Mouse (Mus musculus) liver, postnatal 0 days (tissue): Measurements from ENCODE around the gene Zmynd12. TPM values are rescaled to one million over a fixed set of nuclear protein-coding genes. Genes with fewer than 3 reads are reported as not detected.

Source experiments
- ATAC-seq: fragments of 200-750 bp; cut with Nextera tagmentation; 2 replicates; pipeline ENCODE4 v1.8.0; 2017; ENCODE audit warnings: mild to moderate bottlenecking, moderate library complexity
- DNase-seq: peaks from one replicate; pipeline ENCODE4 v3.0.0-alpha.2; 2016
- H3K27ac ChIP-seq: fragments of 300-500 bp; sonication (generic); 2 replicates; pipeline ENCODE4 v1.5.1; 2014; ENCODE audit warnings: antibody characterized with exemption, moderate library complexity, mild to moderate bottlenecking, low read depth
- H3K27me3 ChIP-seq: fragments of 300-500 bp; sonication (generic); 2 replicates; pipeline ENCODE4 v1.6.1; 2014; ENCODE audit warnings: low read length, control low read depth, mixed read lengths; ENCODE audit not compliant: insufficient read depth
- H3K36me3 ChIP-seq: fragments of 300-500 bp; sonication (generic); replicated peaks from 2 replicates; pipeline ENCODE4 v1.6.1; 2014; ENCODE audit warnings: mild to moderate bottlenecking, control low read depth, low read length, moderate library complexity, mixed read lengths; ENCODE audit not compliant: insufficient read depth
- H3K4me1 ChIP-seq: fragments of 300-500 bp; sonication (generic); 2 replicates; pipeline ENCODE4 v1.6.1; 2014; ENCODE audit warnings: antibody characterized with exemption, mild to moderate bottlenecking, control low read depth; ENCODE audit not compliant: insufficient read depth
- H3K4me2 ChIP-seq: fragments of 300-500 bp; sonication (generic); 2 replicates; pipeline ENCODE4 v1.6.1; 2014; ENCODE audit warnings: low read depth, mild to moderate bottlenecking, low read length, moderate library complexity, mixed read lengths
- H3K4me3 ChIP-seq: fragments of 300-500 bp; sonication (generic); 2 replicates; pipeline ENCODE4 v1.5.1; 2014; ENCODE audit warnings: low read depth, low read length
- H3K9ac ChIP-seq: fragments of 300-500 bp; sonication (generic); replicated peaks from 2 replicates; pipeline ENCODE4 v1.6.1; 2014; ENCODE audit warnings: mild to moderate bottlenecking, moderate library complexity
- H3K9me3 ChIP-seq: fragments of 300-500 bp; sonication (generic); 2 replicates; pipeline ENCODE4 v1.6.1; 2016; ENCODE audit warnings: mild to moderate bottlenecking, control low read depth, low read length, mixed read lengths
- CTCF ChIP-seq: sonication (generic); IDR thresholded peaks from 2 replicates; pipeline ENCODE4 v1.5.1; 2016; ENCODE audit warnings: antibody characterized with exemption, low read depth
- EP300 ChIP-seq: IDR thresholded peaks from 2 replicates; pipeline ENCODE4 v1.6.1; 2016; ENCODE audit warnings: antibody characterized with exemption, low read depth, mild to moderate bottlenecking
- WGBS: fragments of 180-500 bp; shearing (Covaris S2); extraction: QIAGEN DNeasy Blood & Tissue Kit; methylation state at CpG from one replicate; pipeline ENCODE4 v1.1.7; 2014; ENCODE audit not compliant: insufficient replicate concordance; 5-methylcytosine and 5-hydroxymethylcytosine counted together
- polyA plus RNA-seq: library from polyadenylated mRNA; unstranded; fragments of >200 nt; fragmentation: Nextera tagmentation; extraction: Ambion mirVana; gene quantifications from 2 replicates; pipeline ENCODE4 v1.2.1, GENCODE M21; 2015

The Zmynd12 gene
- polyA plus RNA-seq: 1.3 TPM in 2 replicates

DNA sequence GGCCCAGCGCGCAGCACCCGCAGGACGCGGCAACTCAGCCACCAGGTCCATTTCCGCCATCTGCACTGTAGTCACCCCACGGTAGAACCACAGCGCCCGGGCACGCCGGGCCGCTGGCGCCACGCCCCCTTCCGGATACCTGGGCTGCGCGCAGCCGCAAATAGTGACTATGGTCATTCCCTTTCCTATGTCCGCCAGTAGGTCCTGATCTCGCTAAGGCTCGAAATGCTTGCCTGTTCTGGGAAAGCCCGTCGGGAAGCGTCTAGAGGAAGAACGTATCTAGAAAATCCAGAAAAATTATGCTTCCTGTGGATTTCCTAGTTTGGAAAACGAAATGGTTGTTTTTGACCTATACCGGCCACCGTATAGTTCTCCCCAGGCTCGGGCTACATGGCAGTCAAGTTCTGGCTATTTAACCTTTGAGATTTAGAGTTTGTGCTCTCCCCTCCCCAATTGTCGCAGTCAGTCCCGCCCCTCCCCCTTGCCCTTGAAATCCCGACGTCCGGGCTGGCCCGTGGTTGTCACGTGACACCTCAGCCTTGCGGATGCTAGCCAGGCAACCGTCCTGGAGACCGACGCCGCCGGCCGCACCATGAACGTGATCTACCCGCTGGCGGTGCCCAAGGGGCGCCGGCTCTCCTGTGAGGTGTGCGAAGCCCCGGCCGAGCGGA is at the start of gene Zmynd12, which contains the start of gene Ppcs:
Gene Zmynd12 (plus strand): TSS at position 521 of the 671 bp plus-strand sequence.
Gene Ppcs (minus strand): TSS at position 127 of the 671 bp plus-strand sequence.
- Histone ChIP-seq H3K4me2 (peak within 1 kb of the TSS; percentile 94), H3K27ac (peak within 1 kb of the TSS; percentile 92), H3K4me1 (peaks cover 46% of the 10 kb centered on the region), H3K4me3 (peak within 1 kb of the TSS; percentile 69), H3K9ac (peak within 1 kb of the TSS; percentile 84), H3K9me3 (no peaks in the 10 kb centered on the region), H3K36me3 (no peaks in the 10 kb centered on the region; the same call in 1 of the 2 replicates), H3K27me3 (no peaks in the 10 kb centered on the region)
- DNase-seq (peak; percentile 92), ATAC-seq (peak; percentile 92)
- 0 out of 2 replicates have a peak, but pooled peaks have one; percentile 42 for TF ChIP-seq EP300
- TF ChIP-seq CTCF: peak; percentile 47
- under 1% methylated on average over 52 of the region's 52 CpGs for WGBS

DNA sequence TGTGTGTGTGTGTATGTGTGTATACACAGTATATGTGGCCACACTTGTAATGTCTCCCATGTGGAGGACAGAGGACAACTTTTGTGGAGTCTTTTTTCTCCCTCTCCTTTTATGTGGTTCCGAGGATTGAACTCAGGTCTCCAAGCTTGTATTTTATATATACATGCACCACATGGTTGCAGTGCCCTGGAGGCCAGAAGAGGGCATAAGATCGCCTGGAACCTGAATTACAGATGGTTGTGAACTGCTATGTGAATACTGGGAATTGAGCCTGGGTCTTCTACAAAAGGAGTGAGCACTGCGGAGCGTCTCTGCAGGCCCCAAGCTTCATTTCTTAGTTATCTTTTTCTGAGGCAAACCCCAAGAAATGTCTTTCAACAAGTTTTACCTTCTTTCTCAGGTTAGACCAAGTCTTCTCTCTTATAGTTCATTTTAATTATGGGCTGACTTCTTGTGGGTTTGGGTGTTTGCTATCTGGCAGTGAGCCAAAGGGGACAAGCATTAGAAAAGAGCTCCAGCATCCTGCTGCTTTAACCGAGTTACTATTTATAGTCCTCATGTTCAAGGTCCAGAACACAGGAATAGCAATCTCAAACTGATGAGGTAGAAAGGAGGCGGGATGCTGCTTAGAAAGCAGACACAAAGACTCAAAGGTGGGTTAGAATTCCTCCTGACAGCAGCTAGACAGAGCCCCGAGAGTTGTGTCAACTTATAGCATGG is 41.0 kb upstream of the Zmynd12 start:
- Histone ChIP-seq H3K9ac (no peak overlapping the region), H3K9me3 (no peaks in the 10 kb centered on the region), H3K36me3 (no peaks in the 10 kb centered on the region), H3K4me3 (no peak overlapping the region), H3K27me3 (no peaks in the 10 kb centered on the region), H3K4me2 (no peak overlapping the region), H3K27ac (no peak overlapping the region), H3K4me1 (no peaks in the 10 kb centered on the region)
- TF ChIP-seq CTCF (no peak), EP300 (no peak)
- DNase-seq (no peak), ATAC-seq (no peak)
- 69% methylated on average over 7 of the region's 7 CpGs for WGBS

DNA sequence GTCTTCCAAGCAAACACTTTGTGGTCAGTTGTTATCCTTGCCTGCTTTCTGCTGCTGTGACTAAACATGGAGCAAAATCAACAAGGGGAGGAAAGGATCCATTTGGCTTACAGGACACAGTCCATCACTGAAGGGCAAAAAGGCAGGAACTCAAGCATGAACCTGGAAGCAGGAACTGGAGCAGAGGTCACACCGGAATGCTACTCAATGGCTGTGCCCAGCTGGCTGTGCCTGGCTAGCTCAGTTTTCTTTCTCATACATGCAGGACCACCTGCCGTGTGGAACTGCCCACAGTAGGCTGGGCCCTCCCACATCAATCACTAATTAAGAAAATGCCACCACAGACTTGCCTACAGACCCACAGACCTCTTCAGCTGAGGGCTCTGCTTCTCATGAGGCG is 33.4 kb upstream of the Zmynd12 start:
- no peak for TF ChIP-seq CTCF
- no peak for TF ChIP-seq EP300
- DNase-seq: peak; percentile 18

DNA sequence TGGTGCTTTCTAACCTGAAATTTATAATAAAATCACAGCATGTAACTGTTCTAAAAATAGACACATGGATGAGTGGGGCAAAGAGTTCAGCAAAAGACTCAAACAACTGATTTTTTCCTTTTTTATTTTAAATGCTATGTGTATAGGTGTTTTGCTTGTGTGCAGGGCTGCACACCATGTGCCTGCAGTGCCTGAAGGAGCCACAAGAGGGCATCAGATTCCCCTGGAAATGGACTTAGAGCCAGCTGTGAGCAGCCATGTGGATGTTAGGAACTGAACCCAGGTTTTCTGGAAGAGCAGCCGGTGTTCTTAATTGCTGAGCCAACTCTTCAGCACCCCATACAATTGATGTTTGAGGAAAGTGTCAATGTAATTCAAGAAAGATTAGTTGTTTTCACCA is 32.2 kb upstream of the Zmynd12 start:
- 82% methylated on average over 1 of the region's 1 CpGs for WGBS

More for the DNA sequence above, 33.4 kb upstream of the Zmynd12 start:
- Histone ChIP-seq H3K4me2 (no peak overlapping the region), H3K9ac (no peak overlapping the region), H3K9me3 (no peaks in the 10 kb centered on the region), H3K27me3 (no peaks in the 10 kb centered on the region), H3K36me3 (no peaks in the 10 kb centered on the region), H3K27ac (no peak overlapping the region), H3K4me1 (no peaks in the 10 kb centered on the region), H3K4me3 (no peak overlapping the region)
- 68% methylated on average over 3 of the region's 3 CpGs for WGBS
- ATAC-seq: peak; percentile 68; the same call in 1 of the 2 replicates

DNA sequence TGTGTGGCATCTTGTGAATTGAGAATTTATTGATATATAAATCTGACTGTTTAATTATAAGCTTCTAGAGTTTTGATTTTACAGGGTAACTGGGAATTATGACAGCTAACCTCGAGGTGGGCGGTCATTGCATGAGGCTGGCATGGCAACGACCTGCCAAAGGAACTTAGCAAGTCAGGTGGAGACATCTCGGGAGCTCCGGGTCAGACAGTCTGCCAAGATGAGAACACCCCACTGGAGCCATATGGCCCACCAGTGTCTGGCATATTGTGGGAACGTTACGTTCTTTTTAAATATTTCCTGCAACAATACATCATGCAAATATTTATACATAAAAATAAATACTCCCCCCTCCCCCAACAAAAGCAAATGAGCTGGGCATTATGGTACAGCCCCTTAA is 23.9 kb upstream of the Zmynd12 start:
- TF ChIP-seq EP300 (no peak), CTCF (no peak)
- peaks cover 2% of the 10 kb centered on the region; the same call in 1 of the 2 replicates for H3K9me3 ChIP-seq
- no peak for DNase-seq
- H3K9ac ChIP-seq: no peak overlapping the region
- no peaks in the 10 kb centered on the region for H3K4me1 ChIP-seq
- H3K27me3 ChIP-seq: no peaks in the 10 kb centered on the region
- no peak overlapping the region for H3K4me2 ChIP-seq
- H3K4me3 ChIP-seq: no peak overlapping the region
- H3K27ac ChIP-seq: no peak overlapping the region
- 81% methylated on average over 7 of the region's 7 CpGs for WGBS
- no peak for ATAC-seq
- H3K36me3 ChIP-seq: no peaks in the 10 kb centered on the region

More for the DNA sequence above, 32.2 kb upstream of the Zmynd12 start:
- Histone ChIP-seq H3K36me3 (no peaks in the 10 kb centered on the region), H3K4me2 (no peak overlapping the region), H3K4me3 (no peak overlapping the region), H3K4me1 (no peaks in the 10 kb centered on the region), H3K27me3 (no peaks in the 10 kb centered on the region), H3K27ac (no peak overlapping the region), H3K9ac (no peak overlapping the region), H3K9me3 (no peaks in the 10 kb centered on the region)
- peak; percentile 78 for TF ChIP-seq CTCF
- no peak for TF ChIP-seq EP300
- DNase-seq (peak; percentile 59), ATAC-seq (no peak)

DNA sequence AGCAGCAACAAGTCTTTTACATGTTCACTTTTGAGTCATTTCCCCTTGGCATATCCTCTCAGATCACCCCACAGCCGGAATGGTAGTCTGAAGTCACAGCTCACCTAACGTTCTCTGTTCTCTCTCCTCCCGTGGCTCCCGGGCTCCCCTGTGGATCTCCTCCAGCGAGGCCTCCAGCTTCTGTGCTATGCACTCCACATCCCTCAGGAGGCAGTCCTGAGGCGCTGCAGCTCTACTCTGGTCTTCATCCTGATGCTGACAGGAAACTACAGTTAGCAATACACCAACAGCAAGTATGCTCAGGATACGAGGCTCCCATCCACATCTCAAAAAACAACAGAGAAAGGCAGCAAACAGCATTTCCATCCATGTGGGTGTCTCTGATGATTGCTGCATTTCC is 21.7 kb upstream of the Zmynd12 start:
- H3K27ac ChIP-seq: no peak overlapping the region
- DNase-seq (no peak), ATAC-seq (no peak)
- H3K4me2 ChIP-seq: no peak overlapping the region
- peaks cover 2% of the 10 kb centered on the region; the same call in 1 of the 2 replicates for H3K9me3 ChIP-seq
- no peak overlapping the region for H3K9ac ChIP-seq
- no peaks in the 10 kb centered on the region for H3K36me3 ChIP-seq
- H3K4me3 ChIP-seq: no peak overlapping the region
- no peaks in the 10 kb centered on the region for H3K27me3 ChIP-seq
- WGBS: 56% methylated on average over 7 of the region's 7 CpGs
- TF ChIP-seq EP300 (no peak), CTCF (peak; percentile 26)
- no peaks in the 10 kb centered on the region for H3K4me1 ChIP-seq
